ENCODE assay signal across 16 mouse cellular contexts in genomic region chr12:15760684-15761083, GRCm38 (mm10).
"Had no signal": no experiment of that assay in that cellular context is flagged by ENCODE, and none has a peak within 500 bp of the region (broad histone marks: within the 10 kb centered on the region; RNA-seq: fewer than 3 reads in every experiment).

No protein-coding gene starts in this region.

- ATAC-seq: intestine, embryonic 15.5 days; liver, embryonic 12.5 days; midbrain, embryonic 13.5 days; midbrain, embryonic 16.5 days had no signal

- DNase-seq: kidney, adult 11 months; kidney, adult 8-10 months; kidney, postnatal 10 days; kidney, postnatal 36 days; liver; lung, adult 18-20 months; lung, postnatal 10 days; lung, postnatal 36 days; retina, postnatal 1 day; spleen, adult 18-20 months; thymus, adult 18-20 months; thymus, postnatal 36 days had no signal
